Mouse (Mus musculus) mouse trophoblast stem cell (cell line): Measurements from ENCODE around the gene Fam78a.

Experiments
- in situ Hi-C, 2 experiments: fragments of 300-500 bp; cut with MseI, MboI; formaldehyde crosslinking; loops; 2 replicates in 1 of 2; 3 replicates in 1 of 2; pipeline ENCODE4 v1.15.1; 2025

The Fam78a gene

DNA sequence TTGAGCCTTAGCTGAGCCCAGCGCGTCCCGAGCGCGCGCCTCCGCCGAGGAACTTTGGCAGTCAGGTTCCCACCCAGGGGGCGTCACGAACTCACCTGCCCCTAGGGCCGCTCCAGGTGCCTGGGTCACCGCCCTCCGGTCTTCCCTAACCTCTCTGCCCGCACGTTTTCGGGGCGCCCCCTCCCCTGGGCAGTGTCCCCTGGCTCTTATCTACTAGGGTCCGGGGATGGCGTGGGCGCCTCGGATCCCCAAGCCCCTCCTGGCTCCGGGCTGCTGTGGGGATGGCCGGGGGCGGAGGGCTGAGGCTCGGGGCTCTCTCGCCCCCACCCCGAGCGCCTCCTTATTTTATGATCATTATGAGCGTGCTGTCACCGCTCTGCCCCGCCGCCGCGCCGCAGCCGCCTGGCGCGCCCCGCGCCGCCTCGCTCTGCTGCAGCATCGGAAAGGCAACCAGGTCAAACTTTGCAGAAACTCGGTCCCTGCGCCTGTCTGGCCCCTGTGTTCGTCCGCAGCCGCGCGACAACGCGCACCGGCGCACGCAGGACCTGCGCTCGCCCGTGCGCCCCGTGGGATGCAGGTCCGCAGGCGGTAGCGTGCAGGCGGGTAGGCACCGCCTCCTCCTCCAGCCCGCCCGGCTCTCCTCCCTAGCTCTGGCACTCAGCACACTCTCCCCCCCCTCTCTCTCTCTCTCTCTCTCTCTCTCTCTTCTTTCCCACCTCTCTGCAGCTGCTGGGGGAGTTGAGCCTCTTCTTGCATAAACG lies at the start of gene Fam78a:
Fam78a (minus strand) TSS at position 747 of the 761 bp plus-strand sequence.
- in situ Hi-C loops: no loop called here

DNA sequence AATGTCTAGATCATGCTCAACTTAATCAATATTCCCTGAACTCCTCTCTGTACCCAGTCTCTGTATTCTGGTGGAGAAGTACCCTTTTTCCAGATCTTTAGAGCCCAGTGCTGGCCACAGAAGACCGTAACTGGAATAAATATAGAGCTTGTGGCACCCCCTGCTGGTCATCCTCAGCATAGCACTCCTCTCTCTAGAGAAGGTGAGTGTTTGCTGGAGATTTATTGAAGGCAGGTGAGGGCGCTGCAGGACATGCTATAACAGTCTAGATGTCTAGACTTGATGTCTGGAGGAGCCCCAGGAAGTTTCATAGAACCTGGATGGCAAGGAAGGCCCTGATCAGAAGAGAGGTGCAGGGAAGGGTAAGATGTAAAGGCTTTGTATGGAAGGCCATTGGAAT lies 49.4 kb upstream of the Fam78a start:
- in situ Hi-C loops: no loop called here

DNA sequence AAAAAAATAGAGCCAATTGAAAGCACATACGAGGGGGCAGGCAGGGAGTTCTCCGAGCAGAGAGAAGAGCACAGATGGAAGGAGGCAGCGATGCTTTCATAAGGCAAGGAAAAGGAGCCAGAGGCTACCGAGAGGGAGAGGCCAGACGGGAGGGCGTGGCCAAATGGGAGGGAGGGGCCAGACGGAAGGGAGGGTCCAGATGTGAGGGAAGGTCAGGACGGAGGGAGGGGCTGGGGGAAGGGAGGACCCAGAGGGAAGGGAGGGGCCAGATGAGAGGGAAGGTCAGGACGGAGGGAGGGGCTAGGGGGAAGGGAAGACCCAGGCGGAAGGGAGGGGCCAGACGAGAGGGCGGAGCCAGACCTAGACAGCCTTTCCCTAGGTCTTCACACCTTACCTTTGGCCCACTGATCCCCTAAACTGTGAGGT lies 47.9 kb upstream of the Fam78a start:
- in situ Hi-C loops: no loop called here

DNA sequence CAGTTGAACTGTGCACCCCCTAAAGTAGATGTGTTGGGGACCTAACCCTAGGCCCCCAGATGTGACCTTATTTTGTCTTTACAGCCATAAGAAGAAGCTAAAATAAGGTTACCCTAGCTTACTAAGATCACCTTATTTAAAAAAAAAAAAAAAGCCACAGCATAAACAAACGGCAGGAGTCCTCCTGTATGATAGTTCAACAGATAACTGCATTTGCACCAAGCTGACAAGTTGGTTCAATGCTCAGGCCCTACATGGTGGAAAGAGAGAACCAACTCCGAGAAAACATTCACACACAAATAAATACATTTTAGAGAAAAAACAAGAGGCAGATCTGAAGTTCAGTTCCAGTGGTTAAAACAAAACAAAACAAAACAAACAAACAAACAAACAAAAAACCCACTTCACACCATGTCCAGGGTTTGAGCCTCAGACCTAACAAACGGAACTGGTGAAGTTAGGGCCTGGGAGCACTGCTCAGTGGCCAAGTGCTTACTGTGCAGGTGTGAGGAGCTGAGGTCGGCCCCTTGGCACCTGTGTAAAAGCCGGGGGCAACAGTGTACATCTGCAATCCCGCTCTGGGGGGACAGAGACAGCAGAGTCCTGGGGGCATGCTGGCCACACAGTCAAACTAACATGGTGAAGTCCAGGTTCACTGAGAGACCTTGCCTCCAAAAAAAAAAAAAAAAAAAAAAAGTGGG lies 47.4 kb upstream of the Fam78a start:
- in situ Hi-C loops: no loop called here

DNA sequence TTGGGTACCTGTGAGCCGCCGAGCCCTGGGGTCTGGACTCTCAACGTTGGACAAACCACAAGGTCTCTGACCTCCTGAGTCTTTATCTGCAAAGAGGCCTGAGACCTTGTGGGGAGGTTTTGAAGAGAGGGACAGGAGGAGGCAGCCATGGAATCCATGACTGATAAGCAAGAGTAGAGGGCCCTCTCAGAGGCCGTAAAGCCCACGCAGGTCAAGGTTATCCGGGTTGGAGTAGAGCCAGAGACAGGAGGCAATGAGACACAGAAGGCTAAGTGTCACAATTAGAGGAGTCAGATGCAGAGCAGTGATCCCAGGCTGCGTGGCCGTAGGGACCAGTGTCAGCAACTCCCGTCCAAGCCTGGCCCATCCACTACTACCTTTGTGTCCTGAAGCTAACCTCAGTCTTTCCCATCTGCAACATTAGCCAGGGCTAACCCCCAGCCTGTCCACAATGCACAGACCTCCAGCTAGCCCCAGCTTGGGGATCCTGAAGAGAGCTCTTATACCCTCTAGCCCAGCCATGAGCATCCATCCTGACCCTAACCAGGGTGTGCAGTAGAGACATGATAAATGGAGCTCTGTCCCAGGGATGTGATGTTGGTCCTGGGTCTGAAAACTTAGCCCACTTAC lies 46.7 kb upstream of the Fam78a start:
- in situ Hi-C loops: no loop called here

DNA sequence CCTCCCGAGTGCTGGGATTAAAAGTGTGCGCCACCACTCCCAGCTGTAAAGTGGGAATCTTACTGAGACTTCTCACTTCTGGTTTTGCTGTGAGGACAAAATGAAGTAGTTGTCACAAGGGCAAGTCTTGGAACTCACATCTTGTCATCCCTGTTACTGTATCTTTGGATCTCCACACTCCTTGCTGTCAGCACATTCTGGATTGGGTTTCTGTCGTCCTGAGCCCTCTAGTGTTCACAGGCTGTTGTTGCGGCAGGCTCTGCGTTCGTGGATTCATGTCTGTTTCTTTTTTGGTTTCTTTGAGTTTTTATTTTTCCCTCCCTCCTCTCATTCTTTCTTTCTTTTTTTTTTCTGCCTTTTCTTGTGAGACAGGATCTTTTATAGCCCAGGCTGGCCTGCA lies 45.8 kb upstream of the Fam78a start:
- in situ Hi-C loops: no loop called here

DNA sequence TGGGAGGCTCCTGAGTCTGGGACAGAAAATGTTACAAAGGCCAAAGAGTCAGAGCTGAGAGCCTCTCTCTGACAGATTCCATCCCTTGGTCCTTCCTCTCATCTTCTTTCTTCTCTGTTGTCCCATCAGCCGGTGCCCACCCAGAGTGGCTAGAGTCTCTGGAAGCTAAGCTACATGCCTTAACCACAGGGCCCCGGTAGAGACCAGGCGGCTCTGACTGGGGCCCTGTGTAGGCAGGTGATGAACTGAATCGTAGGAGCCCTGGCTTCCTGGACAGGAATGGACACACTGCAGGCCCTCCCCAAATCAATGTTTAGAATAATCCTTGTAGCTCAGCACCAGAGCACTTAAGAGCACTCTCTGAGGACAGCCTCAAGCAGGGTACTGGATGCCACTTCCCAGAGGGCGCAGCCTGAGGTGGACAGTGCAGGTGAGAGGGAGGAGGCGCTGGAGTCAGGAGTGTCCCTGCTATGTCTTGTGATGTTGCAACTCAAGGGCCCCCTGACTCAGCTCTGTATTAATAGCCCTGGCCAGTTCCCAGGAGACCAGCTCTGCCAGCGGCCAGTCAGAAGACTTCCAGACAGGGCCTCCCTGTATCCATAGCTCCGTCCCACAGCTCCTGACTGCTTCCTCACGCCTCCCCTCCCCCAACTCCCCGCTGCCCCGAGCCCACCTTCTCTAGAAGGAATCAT lies 44.9 kb upstream of the Fam78a start:
- in situ Hi-C loops: no loop called here

DNA sequence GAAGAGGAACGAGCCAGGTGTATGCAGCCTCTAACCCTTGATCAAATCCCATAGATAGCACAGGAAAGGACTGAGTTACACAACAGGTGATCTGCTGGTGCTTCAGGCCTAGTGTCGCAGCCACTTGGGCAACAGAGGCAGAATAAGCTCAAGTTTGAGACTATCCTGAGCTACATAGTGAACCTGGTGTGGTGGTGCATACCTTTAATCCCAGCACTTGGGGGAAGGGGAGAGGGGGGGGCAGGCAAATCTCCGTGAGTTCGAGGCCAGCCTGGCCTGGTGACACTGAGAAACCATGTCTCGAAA lies 43.8 kb upstream of the Fam78a start:
- in situ Hi-C loops: no loop called here

DNA sequence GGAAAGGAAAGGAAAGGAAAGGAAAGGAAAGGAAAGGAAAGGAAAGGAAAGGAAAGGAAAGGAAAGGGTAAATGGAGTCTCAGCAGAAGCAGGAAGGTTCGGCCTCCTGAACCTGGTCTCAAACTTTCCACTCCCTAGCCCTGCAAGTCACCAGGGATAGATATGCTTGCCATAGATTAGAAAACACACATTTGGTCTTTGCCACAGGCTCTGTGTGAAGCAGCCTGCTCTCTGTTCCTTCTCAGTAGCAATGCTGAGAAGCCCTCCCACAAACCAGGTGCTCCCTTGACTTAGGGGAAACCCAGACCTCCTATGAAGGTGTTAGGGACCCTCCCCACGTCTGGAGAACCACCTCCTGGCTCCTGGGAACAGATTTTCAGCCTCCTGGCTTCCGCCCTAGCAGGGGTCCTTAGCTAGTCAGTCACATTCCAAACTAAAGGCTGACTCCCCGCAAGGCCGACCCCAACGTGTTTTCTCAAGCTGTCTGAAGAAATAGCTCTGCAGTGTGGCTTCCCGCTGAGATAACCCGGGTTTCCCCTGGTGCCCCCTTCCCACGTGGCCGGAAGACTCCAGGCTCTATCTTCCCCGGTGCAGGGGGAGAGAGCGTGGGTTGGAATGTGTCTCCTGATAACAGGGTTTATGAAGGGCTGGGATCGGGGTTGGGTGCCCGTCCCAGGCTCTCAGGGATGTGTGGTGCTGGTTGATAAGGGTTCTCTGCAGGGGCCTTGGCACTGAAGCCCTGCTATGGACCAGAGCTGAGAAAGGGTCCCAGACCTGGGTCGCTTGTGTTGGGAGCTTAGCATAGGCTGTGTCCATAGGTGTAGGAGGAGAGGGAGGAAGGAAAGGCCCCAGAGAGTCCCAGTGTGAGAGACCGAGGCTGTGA lies 43.2 kb upstream of the Fam78a start:
- in situ Hi-C loops: no loop called here

DNA sequence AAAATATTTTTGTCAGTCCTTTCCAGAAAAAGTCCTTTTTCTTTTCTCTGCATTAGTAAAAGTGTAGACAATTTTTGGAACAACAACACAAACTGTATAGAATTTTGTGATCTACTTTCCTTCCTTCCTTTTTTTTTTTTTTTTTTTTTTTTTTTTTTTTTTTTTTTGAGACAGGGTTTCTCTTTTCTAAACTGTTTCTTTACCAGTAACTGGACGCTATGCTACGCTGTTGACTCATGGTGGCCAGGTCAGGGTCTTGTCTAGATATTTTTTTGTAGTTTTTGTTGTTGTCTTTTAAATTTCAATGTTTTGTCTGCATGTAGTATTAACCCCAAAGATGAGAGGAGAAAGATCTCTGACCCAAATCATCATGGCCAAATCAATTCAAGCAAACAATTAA lies 37.1 kb upstream of the Fam78a start:
- in situ Hi-C loops: no loop called here

DNA sequence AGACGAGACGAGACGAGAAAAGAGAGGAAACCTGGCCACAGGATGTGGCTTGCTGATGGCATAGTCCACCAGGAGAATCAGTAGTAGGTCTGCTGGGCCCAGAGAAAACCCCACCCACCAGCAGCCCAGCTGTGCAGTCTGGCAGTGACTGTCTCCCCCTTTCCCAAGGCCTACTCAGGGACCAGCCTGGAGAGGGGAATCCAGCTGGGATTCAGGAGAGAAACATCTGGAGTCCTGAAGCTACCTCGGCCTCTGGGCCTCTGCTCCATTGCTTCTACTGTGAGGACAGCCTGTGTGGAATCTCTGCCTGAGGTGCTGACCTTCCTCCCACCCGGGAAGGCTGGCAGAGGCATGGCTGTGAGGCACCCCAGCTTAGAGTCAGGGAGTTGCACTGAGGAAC lies 36.5 kb upstream of the Fam78a start:
- in situ Hi-C loops: no loop called here

DNA sequence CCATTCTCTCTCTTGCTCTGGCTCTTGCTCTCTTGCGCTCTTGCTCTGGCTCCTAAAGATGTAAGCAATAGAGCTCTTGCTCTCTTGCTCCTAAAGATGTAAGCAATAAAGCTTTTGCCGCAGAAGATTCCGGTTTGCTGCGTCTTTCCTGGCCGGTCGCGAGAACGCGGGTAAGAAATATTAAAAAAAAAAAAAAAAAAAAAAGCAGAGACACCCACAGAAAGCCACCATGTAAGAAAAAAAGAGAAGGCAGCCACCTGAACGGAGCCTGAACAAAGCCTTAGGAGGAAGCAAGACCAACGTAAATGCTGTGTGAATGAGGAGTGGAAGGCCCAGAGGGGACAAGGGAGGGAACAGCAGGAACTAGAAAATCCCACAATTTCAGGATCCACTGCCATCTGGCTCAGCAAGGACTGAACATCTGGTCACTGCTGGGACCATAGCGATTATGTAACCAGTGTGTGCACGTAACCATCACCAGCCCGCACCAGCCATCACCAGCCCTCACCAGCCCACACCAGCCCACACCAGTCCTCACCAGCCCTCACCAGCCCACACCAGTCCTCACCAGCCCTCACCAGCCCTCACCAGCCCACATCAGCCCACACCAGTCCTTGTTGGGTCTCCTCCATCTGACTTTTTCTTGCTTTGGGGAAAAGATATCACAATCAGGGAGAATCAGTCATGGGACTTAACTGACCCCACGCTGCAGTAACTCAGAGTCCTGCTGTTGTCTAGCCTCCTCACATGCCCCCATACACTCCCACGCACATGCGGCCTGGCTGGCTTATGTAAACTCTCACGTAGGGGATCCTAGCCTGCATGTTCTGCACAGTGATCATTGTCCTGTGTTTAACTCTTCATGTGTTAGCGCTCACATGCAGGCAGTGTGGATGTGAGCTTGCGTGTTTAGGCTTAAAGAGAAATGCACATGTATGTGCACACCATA lies 35.4 kb upstream of the Fam78a start:
- in situ Hi-C loops: no loop called here

DNA sequence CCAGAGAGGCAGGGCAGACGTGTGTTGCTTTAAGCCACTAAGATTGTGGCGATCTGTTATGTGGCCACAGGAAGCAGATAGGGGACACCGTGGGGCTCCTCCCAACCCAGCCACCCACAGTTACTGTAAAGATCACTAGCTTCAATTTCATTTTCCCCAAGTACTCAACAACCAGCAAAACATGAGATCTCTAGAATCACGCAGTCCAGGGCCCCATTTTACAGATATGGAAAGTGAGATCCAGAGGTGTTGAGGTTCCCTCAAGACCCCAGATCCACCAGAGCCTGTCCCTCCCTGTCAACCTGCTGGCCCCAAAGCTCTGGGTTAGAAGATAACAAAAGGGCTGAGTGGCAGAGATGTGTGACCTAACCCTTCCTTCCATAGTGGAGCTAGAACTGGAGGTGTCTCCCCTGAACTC lies 31.2 kb upstream of the Fam78a start:
- in situ Hi-C loops: no loop called here

DNA sequence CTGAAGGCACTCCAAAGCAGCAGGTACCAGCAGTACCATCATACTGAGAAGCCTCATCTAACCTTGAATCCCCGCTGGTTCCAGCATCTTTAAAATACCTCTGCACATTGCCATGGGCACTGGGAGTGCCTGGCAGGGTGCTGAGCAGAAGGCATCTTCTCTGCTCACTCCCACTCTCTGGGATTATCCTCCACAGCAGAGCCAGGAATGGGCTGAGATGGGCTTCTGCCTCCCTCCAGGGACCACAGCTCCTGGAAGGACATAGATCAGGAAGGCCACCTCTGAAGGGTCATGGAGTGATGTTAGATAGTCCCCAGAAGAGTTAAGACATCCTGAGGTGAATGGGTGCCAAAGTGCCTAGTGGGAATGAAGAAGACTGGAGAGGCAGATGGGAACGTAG lies 27.9 kb upstream of the Fam78a start:
- in situ Hi-C loops: no loop called here

DNA sequence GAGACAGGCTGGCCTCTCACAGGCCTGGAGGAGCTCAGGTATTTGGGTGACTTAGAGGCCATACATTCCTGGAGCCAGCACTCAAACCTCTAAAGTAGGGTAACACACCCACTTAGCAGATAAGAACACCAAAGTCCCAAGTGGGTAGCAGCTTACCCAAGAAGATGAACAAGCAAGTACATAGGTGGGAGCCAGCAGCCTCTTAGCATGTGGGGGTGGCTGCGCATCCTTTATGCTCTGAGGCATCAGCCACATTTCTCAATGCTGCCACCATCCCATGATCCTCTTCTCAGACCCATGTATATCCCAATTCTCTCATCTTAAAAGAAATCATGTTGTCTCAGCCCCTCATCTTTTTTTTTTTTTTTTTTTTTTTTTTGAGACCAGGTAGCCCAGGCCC lies 26.6 kb upstream of the Fam78a start:
- in situ Hi-C loops: no loop called here

DNA sequence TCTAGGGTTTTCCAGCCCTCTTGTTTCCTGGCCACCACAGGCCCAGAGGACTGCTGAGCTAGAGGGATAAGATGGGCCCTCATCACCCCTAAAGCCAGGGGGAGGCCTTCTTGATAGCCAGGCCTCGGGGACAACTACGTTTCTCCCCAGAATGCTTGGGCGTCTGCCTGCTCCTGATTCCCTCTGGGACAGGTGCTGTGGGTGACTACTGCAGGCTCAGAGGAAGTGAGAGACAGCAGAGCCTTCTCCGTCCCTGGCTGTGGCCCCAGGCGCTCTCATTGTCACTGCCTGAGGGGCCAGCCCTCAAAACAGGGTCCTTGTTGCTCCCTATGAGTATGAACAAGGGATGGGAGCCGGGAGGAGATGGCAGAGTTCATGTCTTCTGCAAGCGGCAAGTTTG lies 21.3 kb upstream of the Fam78a start:
- in situ Hi-C loops: no loop called here

DNA sequence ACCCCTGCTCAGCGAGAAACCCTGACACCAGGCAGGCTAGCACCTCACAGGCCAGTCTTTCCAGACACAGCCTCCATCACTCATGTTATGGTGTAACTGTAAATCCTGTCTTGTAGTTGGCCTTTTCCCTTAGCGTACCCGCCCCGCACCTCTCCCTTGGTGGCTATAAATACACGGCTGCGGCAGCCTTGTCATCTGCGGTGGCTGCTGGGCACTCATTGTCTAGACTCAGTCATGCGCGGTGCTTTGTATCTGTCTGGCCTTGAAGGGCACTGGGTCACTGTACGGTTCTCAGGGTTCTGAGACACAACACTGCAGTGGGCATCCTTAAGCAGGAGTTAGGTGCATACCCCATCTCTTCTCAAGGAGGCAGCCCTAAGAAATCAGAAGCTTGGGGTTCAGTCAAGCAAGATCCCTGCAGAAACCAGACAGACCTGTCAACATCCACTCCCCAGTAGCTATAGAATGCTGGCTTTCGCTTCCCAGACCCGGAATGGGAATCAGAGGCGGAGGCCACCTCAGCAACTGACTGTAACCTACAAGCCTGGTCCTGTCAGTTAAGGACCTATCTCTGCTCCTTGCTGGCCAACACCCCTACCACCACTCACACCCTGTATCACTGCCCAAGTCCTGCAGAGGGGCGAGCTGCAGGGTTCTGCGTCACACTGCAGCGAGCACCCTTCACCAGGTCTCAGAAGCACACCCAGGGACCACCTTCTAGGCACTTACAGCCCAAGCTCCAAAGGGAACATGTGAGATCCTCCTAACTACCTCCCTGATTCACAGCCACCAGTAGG lies 20.7 kb upstream of the Fam78a start:
- in situ Hi-C loops: no loop called here

DNA sequence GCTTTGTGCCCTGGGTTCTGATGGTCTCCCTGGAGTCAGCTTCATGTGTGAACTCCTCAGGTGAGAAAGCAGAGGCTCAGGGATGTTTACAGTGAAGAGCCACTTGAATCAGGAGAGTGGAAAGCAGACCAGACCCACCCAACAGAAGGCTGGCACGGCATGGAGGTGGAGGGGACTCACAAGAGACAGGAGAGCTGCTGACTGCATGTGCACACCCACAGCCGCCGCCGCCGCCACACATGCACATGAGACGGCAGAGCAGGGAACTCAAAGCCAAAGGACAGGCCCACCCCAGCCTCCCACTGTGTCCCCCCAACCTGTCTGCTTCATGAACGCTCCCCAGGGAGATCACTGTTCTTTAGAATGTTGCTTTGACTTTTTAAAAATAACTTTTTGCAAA lies 19.5 kb upstream of the Fam78a start:
- in situ Hi-C loops: no loop called here

DNA sequence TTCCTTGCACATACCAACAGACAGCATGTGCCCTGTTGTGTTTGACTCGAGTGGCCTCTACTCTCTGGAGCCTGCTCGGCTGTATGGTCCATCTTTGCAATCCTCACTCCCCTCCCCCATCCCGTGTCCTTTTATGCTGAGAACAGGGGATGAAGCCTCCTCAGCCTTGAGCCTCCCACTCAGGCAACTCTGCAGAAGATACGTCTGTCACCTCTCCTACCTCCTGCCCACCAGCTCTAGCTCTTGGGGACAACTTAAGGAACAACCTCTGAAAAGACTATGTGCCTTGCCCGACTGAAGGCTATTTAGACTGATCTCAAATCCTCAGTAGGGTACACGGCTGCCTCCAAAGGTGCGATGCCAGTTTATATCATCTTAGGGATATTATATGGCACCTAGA lies 18.9 kb upstream of the Fam78a start:
- in situ Hi-C loops: no loop called here

DNA sequence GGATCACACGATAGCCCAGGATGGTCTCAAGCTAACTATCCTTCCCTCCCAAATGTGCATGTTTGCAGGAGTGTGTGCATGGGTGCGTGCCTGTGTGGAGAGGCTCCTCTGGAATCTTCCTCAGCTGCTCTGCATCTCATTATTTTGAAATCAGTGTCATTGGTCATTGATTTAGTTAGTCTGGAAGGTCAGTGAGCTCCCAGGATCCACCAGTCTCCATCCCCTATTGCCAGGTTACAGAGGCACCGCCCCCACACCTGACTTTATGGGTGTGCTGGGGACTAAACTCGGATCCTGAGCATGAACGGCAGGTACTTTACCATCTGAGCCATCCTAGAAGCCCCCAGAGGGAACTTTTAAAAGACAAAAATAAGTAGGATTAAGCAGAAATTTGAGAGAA lies 18.3 kb upstream of the Fam78a start:
- in situ Hi-C loops: no loop called here
